Mouse (Mus musculus): ENCODE data around the gene Mfsd4a. TPM values are rescaled to one million over a fixed set of nuclear protein-coding genes. Genes with fewer than 3 reads are reported as not detected.

The Mfsd4a gene
- polyA plus RNA-seq, 1 experiment, result 64.1 TPM

- DNase-seq, result no peak
- peaks cover 9% of the 10 kb centered on the region; the same call in 1 of the 2 replicates for H3K4me1 ChIP-seq (ENCODE audit: control insufficient read depth, insufficient read depth, low read length)
- 85% methylated on average over 6 of the region's 6 CpGs for WGBS
- H3K36me3 ChIP-seq (ENCODE audit: control insufficient read depth, insufficient read depth, low read length), result no peaks in the 10 kb centered on the region
- no peak overlapping the region for H3K4me3 ChIP-seq (ENCODE audit: insufficient read depth, low read depth, low read length)
- no peak overlapping the region for H3K27ac ChIP-seq (ENCODE audit: insufficient read depth, low read depth, low read length)
- TF ChIP-seq POLR2A (IDR thresholded peaks at IDR 0.05; ENCODE audit: low read depth, low read length), result no peak
- no peak for TF ChIP-seq CTCF (conservative IDR thresholded peaks at IDR 0.05; ENCODE audit: insufficient read depth, insufficient read length, low read depth, low read length)
- no peaks in the 10 kb centered on the region for H3K27me3 ChIP-seq (replicated peaks; ENCODE audit: control insufficient read depth, insufficient read depth, low read length)
Observed at GRCm38 (mm10) chr1:132004574-132005180, 63.2 kb downstream of the Mfsd4a start.

- Histone ChIP-seq H3K4me1 (ENCODE audit: control insufficient read depth, insufficient read depth, low read length) (peaks cover 4% of the 10 kb centered on the region; the same call in 1 of the 2 replicates), H3K27ac (ENCODE audit: insufficient read depth, low read depth, low read length) (no peak overlapping the region), H3K36me3 (ENCODE audit: control insufficient read depth, insufficient read depth, low read length) (no peaks in the 10 kb centered on the region; the same call in 1 of the 2 replicates), H3K4me3 (ENCODE audit: insufficient read depth, low read depth, low read length) (no peak overlapping the region), H3K27me3 (replicated peaks; ENCODE audit: control insufficient read depth, insufficient read depth, low read length) (no peaks in the 10 kb centered on the region)
- no peak for TF ChIP-seq POLR2A (IDR thresholded peaks at IDR 0.05; ENCODE audit: low read depth, low read length)
- TF ChIP-seq CTCF (conservative IDR thresholded peaks at IDR 0.05; ENCODE audit: insufficient read depth, insufficient read length, low read depth, low read length), result no peak
- 38% methylated on average over 1 of the region's 1 CpGs for WGBS
- peak; percentile 50 for DNase-seq
Observed at GRCm38 (mm10) chr1:132003817-132004216, 64.0 kb downstream of the Mfsd4a start.

GRCm38 (mm10) chr1:132003111-132003510 lies 64.8 kb downstream of the Mfsd4a start:
- WGBS, result 85% methylated on average over 2 of the region's 2 CpGs
- no peak overlapping the region for H3K27ac ChIP-seq (ENCODE audit: insufficient read depth, low read depth, low read length)
- peaks cover 4% of the 10 kb centered on the region; the same call in 1 of the 2 replicates for H3K4me1 ChIP-seq (ENCODE audit: control insufficient read depth, insufficient read depth, low read length)

GRCm38 (mm10) chr1:132001880-132002330 lies 66.0 kb downstream of the Mfsd4a start:
- Histone ChIP-seq H3K27ac (ENCODE audit: insufficient read depth, low read depth, low read length) (no peak overlapping the region), H3K4me1 (ENCODE audit: control insufficient read depth, insufficient read depth, low read length) (peaks cover 4% of the 10 kb centered on the region; the same call in 1 of the 2 replicates), H3K4me3 (ENCODE audit: insufficient read depth, low read depth, low read length) (no peak overlapping the region), H3K36me3 (ENCODE audit: control insufficient read depth, insufficient read depth, low read length) (no peaks in the 10 kb centered on the region; the same call in 1 of the 2 replicates), H3K27me3 (replicated peaks; ENCODE audit: control insufficient read depth, insufficient read depth, low read length) (no peaks in the 10 kb centered on the region)
- TF ChIP-seq POLR2A (IDR thresholded peaks at IDR 0.05; ENCODE audit: low read depth, low read length) (no peak), CTCF (conservative IDR thresholded peaks at IDR 0.05; ENCODE audit: insufficient read depth, insufficient read length, low read depth, low read length) (no peak)
- no peak for DNase-seq
- WGBS, result 84% methylated on average over 4 of the region's 4 CpGs

More at GRCm38 (mm10) chr1:132003111-132003510, 64.8 kb downstream of the Mfsd4a start:
- H3K4me3 ChIP-seq (ENCODE audit: insufficient read depth, low read depth, low read length), result no peak overlapping the region
- H3K27me3 ChIP-seq (replicated peaks; ENCODE audit: control insufficient read depth, insufficient read depth, low read length), result no peaks in the 10 kb centered on the region
- no peaks in the 10 kb centered on the region; the same call in 1 of the 2 replicates for H3K36me3 ChIP-seq (ENCODE audit: control insufficient read depth, insufficient read depth, low read length)
- DNase-seq, result no peak
- no peak for TF ChIP-seq POLR2A (IDR thresholded peaks at IDR 0.05; ENCODE audit: low read depth, low read length)
- TF ChIP-seq CTCF (conservative IDR thresholded peaks at IDR 0.05; ENCODE audit: insufficient read depth, insufficient read length, low read depth, low read length), result no peak

- no peak overlapping the region for H3K4me3 ChIP-seq (ENCODE audit: insufficient read depth, low read depth, low read length)
- TF ChIP-seq POLR2A (IDR thresholded peaks at IDR 0.05; ENCODE audit: low read depth, low read length) (no peak), CTCF (conservative IDR thresholded peaks at IDR 0.05; ENCODE audit: insufficient read depth, insufficient read length, low read depth, low read length) (peak; percentile 49)
- H3K27ac ChIP-seq (ENCODE audit: insufficient read depth, low read depth, low read length), result no peak overlapping the region
- DNase-seq, result no peak
- no peaks in the 10 kb centered on the region for H3K4me1 ChIP-seq (ENCODE audit: control insufficient read depth, insufficient read depth, low read length)
- H3K27me3 ChIP-seq (replicated peaks; ENCODE audit: control insufficient read depth, insufficient read depth, low read length), result no peaks in the 10 kb centered on the region
- no peaks in the 10 kb centered on the region; the same call in 1 of the 2 replicates for H3K36me3 ChIP-seq (ENCODE audit: control insufficient read depth, insufficient read depth, low read length)
Observed at GRCm38 (mm10) chr1:132000506-132000905, 67.4 kb downstream of the Mfsd4a start.

- 49% methylated on average over 4 of the region's 4 CpGs for WGBS
- H3K27ac ChIP-seq (ENCODE audit: insufficient read depth, low read depth, low read length), result no peak overlapping the region
- H3K4me1 ChIP-seq (ENCODE audit: control insufficient read depth, insufficient read depth, low read length), result peaks cover 2% of the 10 kb centered on the region; the same call in 1 of the 2 replicates
- no peak for TF ChIP-seq POLR2A (IDR thresholded peaks at IDR 0.05; ENCODE audit: low read depth, low read length)
- peak; percentile 32; the same call in 1 of the 2 replicates for TF ChIP-seq CTCF (conservative IDR thresholded peaks at IDR 0.05; ENCODE audit: insufficient read depth, insufficient read length, low read depth, low read length)
- no peaks in the 10 kb centered on the region for H3K27me3 ChIP-seq (replicated peaks; ENCODE audit: control insufficient read depth, insufficient read depth, low read length)
- peak; percentile 72 for DNase-seq
- no peaks in the 10 kb centered on the region; the same call in 1 of the 2 replicates for H3K36me3 ChIP-seq (ENCODE audit: control insufficient read depth, insufficient read depth, low read length)
- H3K4me3 ChIP-seq (ENCODE audit: insufficient read depth, low read depth, low read length), result no peak overlapping the region
Observed at GRCm38 (mm10) chr1:131995062-131995461, 72.8 kb downstream of the Mfsd4a start.
